Mouse (Mus musculus) lung, embryonic 14.5 days (tissue): Measurements from ENCODE around the gene Rtn4ip1. TPM values are rescaled to one million over a fixed set of nuclear protein-coding genes. Genes with fewer than 3 reads are reported as not detected.

Experiments
- ATAC-seq: fragments of 200-750 bp; cut with Nextera tagmentation; 2 replicates; pipeline ENCODE4 v1.8.0; 2017; ENCODE audit warnings: mild to moderate bottlenecking, moderate TSS enrichment, moderate library complexity; ENCODE audit not compliant: insufficient read depth
- DNase-seq: peaks from one replicate; pipeline ENCODE4 v3.0.0-alpha.2; 2015
- H3K27ac ChIP-seq: fragments of 300-500 bp; sonication (generic); 2 replicates; pipeline ENCODE4 v1.5.1; 2014; ENCODE audit warnings: low read depth, mild to moderate bottlenecking, moderate library complexity
- H3K27me3 ChIP-seq: fragments of 300-500 bp; sonication (generic); 2 replicates; pipeline ENCODE4 v1.6.1; 2014; ENCODE audit warnings: low read length, control low read depth; ENCODE audit not compliant: insufficient read depth
- H3K36me3 ChIP-seq: fragments of 300-500 bp; sonication (generic); 2 replicates; pipeline ENCODE4 v1.6.1; 2014; ENCODE audit warnings: control low read depth; ENCODE audit not compliant: insufficient read depth
- H3K4me1 ChIP-seq: fragments of 300-500 bp; sonication (generic); 2 replicates; pipeline ENCODE4 v1.6.1; 2014; ENCODE audit warnings: antibody characterized with exemption, control low read depth; ENCODE audit not compliant: insufficient read depth
- H3K4me2 ChIP-seq: fragments of 300-500 bp; sonication (generic); 2 replicates; pipeline ENCODE4 v1.6.1; 2014; ENCODE audit warnings: mild to moderate bottlenecking
- H3K4me3 ChIP-seq: fragments of 300-500 bp; sonication (generic); 2 replicates; pipeline ENCODE4 v1.5.1; 2014; ENCODE audit warnings: low read depth, low read length
- H3K9ac ChIP-seq: fragments of 300-500 bp; sonication (generic); 2 replicates; pipeline ENCODE4 v1.6.1; 2014
- H3K9me3 ChIP-seq: fragments of 300-500 bp; sonication (generic); 2 replicates; pipeline ENCODE4 v1.6.1; 2016; ENCODE audit warnings: low read depth, low read length, control low read depth
- CTCF ChIP-seq: IDR thresholded peaks from 2 replicates; pipeline ENCODE4 v1.5.1; 2016; ENCODE audit warnings: antibody characterized with exemption, low read depth
- WGBS: fragments of 180-500 bp; shearing (Covaris S2); extraction: QIAGEN DNeasy Blood & Tissue Kit; methylation state at CpG from one replicate; pipeline ENCODE4 v1.1.7; 2014; 5-methylcytosine and 5-hydroxymethylcytosine counted together
- polyA plus RNA-seq: library from polyadenylated mRNA; unstranded; fragments of >200 nt; fragmentation: Nextera tagmentation; extraction: Ambion mirVana; gene quantifications from 2 replicates; pipeline ENCODE4 v1.2.1, GENCODE M21; 2014

Gene Rtn4ip1
- 15.0 TPM in 2 replicates for polyA plus RNA-seq

GRCm38 (mm10) chr10:43901578-43902194 is at the start of gene Rtn4ip1, which contains the start of gene Qrsl1:
Gene Rtn4ip1, plus strand, starts transcription at chr10:43901807.
Gene Qrsl1, minus strand, starts transcription at chr10:43901745.
- Histone ChIP-seq H3K27ac (peak within 1 kb of the TSS; percentile 77), H3K27me3 (no peaks in the 10 kb centered on the region), H3K4me2 (peak within 1 kb of the TSS; percentile 64), H3K4me1 (peaks cover 4% of the 10 kb centered on the region; the same call in 1 of the 2 replicates), H3K36me3 (no peaks in the 10 kb centered on the region), H3K9me3 (no peaks in the 10 kb centered on the region), H3K9ac (peak within 1 kb of the TSS; percentile 74), H3K4me3 (peak within 1 kb of the TSS; percentile 75)
- TF ChIP-seq CTCF: no peak
- DNase-seq (peak; percentile 97), ATAC-seq (peak; percentile 99)
- WGBS: under 1% methylated on average over 40 of the region's 40 CpGs

- no peaks in the 10 kb centered on the region for H3K36me3 ChIP-seq
- no peak overlapping the region for H3K27ac ChIP-seq
- H3K9me3 ChIP-seq: no peaks in the 10 kb centered on the region
- no peak overlapping the region for H3K4me2 ChIP-seq
- TF ChIP-seq CTCF: no peak
- H3K4me3 ChIP-seq: no peak overlapping the region
- H3K27me3 ChIP-seq: no peaks in the 10 kb centered on the region
- no peaks in the 10 kb centered on the region for H3K4me1 ChIP-seq
- ATAC-seq (no peak), DNase-seq (no peak)
- 72% methylated on average over 5 of the region's 5 CpGs for WGBS
- H3K9ac ChIP-seq: no peak overlapping the region
Observed at GRCm38 (mm10) chr10:43851898-43852297, 49.7 kb upstream of the Rtn4ip1 start.

- Histone ChIP-seq H3K4me1 (no peaks in the 10 kb centered on the region), H3K27me3 (no peaks in the 10 kb centered on the region), H3K4me3 (no peak overlapping the region), H3K27ac (no peak overlapping the region), H3K36me3 (no peaks in the 10 kb centered on the region), H3K4me2 (no peak overlapping the region), H3K9me3 (no peaks in the 10 kb centered on the region), H3K9ac (no peak overlapping the region)
- no peak for DNase-seq
- WGBS: 94% methylated on average over 9 of the region's 9 CpGs
- TF ChIP-seq CTCF: no peak
- no peak for ATAC-seq
Observed at GRCm38 (mm10) chr10:43855916-43856315, 45.7 kb upstream of the Rtn4ip1 start.

- H3K4me2 ChIP-seq: no peak overlapping the region
- no peaks in the 10 kb centered on the region for H3K27me3 ChIP-seq
- H3K9ac ChIP-seq: no peak overlapping the region
- ATAC-seq: no peak
- TF ChIP-seq CTCF: no peak
- peak; percentile 2 for DNase-seq
- no peak overlapping the region for H3K4me3 ChIP-seq
- 59% methylated on average over 3 of the region's 3 CpGs for whole genome bisulfite sequencing
- no peaks in the 10 kb centered on the region for H3K9me3 ChIP-seq
- H3K4me1 ChIP-seq: no peaks in the 10 kb centered on the region
- no peak overlapping the region for H3K27ac ChIP-seq
- H3K36me3 ChIP-seq: no peaks in the 10 kb centered on the region
Observed at GRCm38 (mm10) chr10:43856351-43856750, 45.3 kb upstream of the Rtn4ip1 start.

- no peaks in the 10 kb centered on the region for H3K4me1 ChIP-seq
- no peaks in the 10 kb centered on the region for H3K27me3 ChIP-seq
- TF ChIP-seq CTCF: peak; percentile 94
- 64% methylated on average over 10 of the region's 10 CpGs for WGBS
- ATAC-seq (no peak), DNase-seq (peak; percentile 72)
- no peaks in the 10 kb centered on the region for H3K36me3 ChIP-seq
- no peaks in the 10 kb centered on the region for H3K9me3 ChIP-seq
- H3K4me2 ChIP-seq: no peak overlapping the region
- H3K9ac ChIP-seq: no peak overlapping the region
- H3K27ac ChIP-seq: no peak overlapping the region
- H3K4me3 ChIP-seq: no peak overlapping the region
Observed at GRCm38 (mm10) chr10:43870752-43871151, 30.9 kb upstream of the Rtn4ip1 start.

- DNase-seq (no peak), ATAC-seq (no peak)
- no peaks in the 10 kb centered on the region for H3K9me3 ChIP-seq
- H3K27ac ChIP-seq: no peak overlapping the region
- no peaks in the 10 kb centered on the region for H3K27me3 ChIP-seq
- TF ChIP-seq CTCF: no peak
- H3K36me3 ChIP-seq: no peaks in the 10 kb centered on the region
- WGBS: 89% methylated on average over 1 of the region's 1 CpGs
- H3K4me1 ChIP-seq: no peaks in the 10 kb centered on the region
- no peak overlapping the region for H3K9ac ChIP-seq
- H3K4me2 ChIP-seq: no peak overlapping the region
- no peak overlapping the region for H3K4me3 ChIP-seq
Observed at GRCm38 (mm10) chr10:43871458-43871857, 30.1 kb upstream of the Rtn4ip1 start.

- no peak overlapping the region for H3K4me2 ChIP-seq
- DNase-seq (no peak), ATAC-seq (no peak)
- 84% methylated on average over 9 of the region's 9 CpGs for WGBS
- no peaks in the 10 kb centered on the region for H3K27me3 ChIP-seq
- no peaks in the 10 kb centered on the region for H3K4me1 ChIP-seq
- H3K4me3 ChIP-seq: no peak overlapping the region
- H3K9ac ChIP-seq: no peak overlapping the region
- no peak for TF ChIP-seq CTCF
- peaks cover 30% of the 10 kb centered on the region for H3K36me3 ChIP-seq
- H3K9me3 ChIP-seq: no peaks in the 10 kb centered on the region
- H3K27ac ChIP-seq: no peak overlapping the region
Observed at GRCm38 (mm10) chr10:43887676-43888075, 13.9 kb upstream of the Rtn4ip1 start.
